Mouse (Mus musculus) forebrain, embryonic 11.5 days (tissue): ENCODE measurements around the gene Lpar4. TPM values are rescaled to one million over a fixed set of nuclear protein-coding genes. Genes with fewer than 3 reads are reported as not detected.

Source experiments
- ATAC-seq: fragments of 200-750 bp; cut with Nextera tagmentation; replicated peaks from 2 replicates; pipeline ENCODE4 v1.8.0; 2017; ENCODE audit warnings: moderate TSS enrichment; ENCODE audit not compliant: low FRiP score
- DNase-seq: peaks from one replicate; pipeline ENCODE4 v3.0.0-alpha.2; 2017; ENCODE audit warnings: low spot score
- H3K27ac ChIP-seq: fragments of 300-500 bp; sonication (generic); 2 replicates; pipeline ENCODE4 v1.5.1; 2014; ENCODE audit warnings: low read depth, low read length
- H3K27me3 ChIP-seq: fragments of 300-500 bp; sonication (generic); 2 replicates; pipeline ENCODE4 v1.6.1; 2014; ENCODE audit warnings: mild to moderate bottlenecking, low read length, mixed read lengths; ENCODE audit not compliant: control insufficient read depth, insufficient read depth
- H3K36me3 ChIP-seq: fragments of 300-500 bp; sonication (generic); 2 replicates; pipeline ENCODE4 v1.6.1; 2014; ENCODE audit warnings: mild to moderate bottlenecking, low read length, moderate library complexity, mixed read lengths; ENCODE audit not compliant: control insufficient read depth, insufficient read depth
- H3K4me1 ChIP-seq: fragments of 300-500 bp; sonication (generic); replicated peaks from 2 replicates; pipeline ENCODE4 v1.6.1; 2014; ENCODE audit warnings: low read length, mixed read lengths; ENCODE audit not compliant: control insufficient read depth, insufficient read depth
- H3K4me2 ChIP-seq: fragments of 300-500 bp; sonication (generic); 2 replicates; pipeline ENCODE4 v1.6.1; 2014; ENCODE audit warnings: low read depth, mild to moderate bottlenecking, low read length, moderate library complexity, mixed read lengths; ENCODE audit not compliant: severe bottlenecking
- H3K4me3 ChIP-seq: fragments of 300-500 bp; sonication (generic); 2 replicates; pipeline ENCODE4 v1.5.1; 2014; ENCODE audit warnings: low read depth, low read length
- H3K9ac ChIP-seq: fragments of 300-500 bp; sonication (generic); 2 replicates; pipeline ENCODE4 v1.6.1; 2014; ENCODE audit warnings: low read length
- H3K9me3 ChIP-seq: fragments of 300-500 bp; sonication (generic); 2 replicates; pipeline ENCODE4 v1.6.1; 2016; ENCODE audit warnings: low read length, mixed read lengths; ENCODE audit not compliant: control insufficient read depth
- WGBS: fragments of 180-500 bp; shearing (Covaris S2); extraction: QIAGEN DNeasy Blood & Tissue Kit; methylation state at CpG from one replicate; pipeline ENCODE4 v1.1.7; 2014; 5-methylcytosine and 5-hydroxymethylcytosine counted together
- polyA plus RNA-seq: library from polyadenylated mRNA; unstranded; fragments of >200 nt; fragmentation: Nextera tagmentation; extraction: Ambion mirVana; gene quantifications from 2 replicates; pipeline ENCODE4 v1.2.1, GENCODE M21; 2014

The Lpar4 gene
- polyA plus RNA-seq, 1 experiment from 2014 or later = 13.3 TPM

- no peak for ATAC-seq
- Histone ChIP-seq H3K4me2 (no peak overlapping the region), H3K9ac (no peak overlapping the region), H3K27me3 (no peaks in the 10 kb centered on the region), H3K4me1 (no peaks in the 10 kb centered on the region), H3K9me3 (no peaks in the 10 kb centered on the region), H3K36me3 (no peaks in the 10 kb centered on the region), H3K4me3 (no peak overlapping the region), H3K27ac (no peak overlapping the region)
- DNase-seq = no peak
- 50% methylated on average over 1 of the region's 1 CpGs for WGBS
Observed at GRCm38 (mm10) chrX:106950558-106950957, 30.1 kb downstream of the Lpar4 start.

- Histone ChIP-seq H3K4me1 (no peaks in the 10 kb centered on the region), H3K27ac (no peak overlapping the region), H3K4me2 (no peak overlapping the region), H3K36me3 (no peaks in the 10 kb centered on the region), H3K9ac (no peak overlapping the region), H3K4me3 (no peak overlapping the region), H3K9me3 (no peaks in the 10 kb centered on the region), H3K27me3 (no peaks in the 10 kb centered on the region)
- WGBS = 11% methylated on average over 2 of the region's 2 CpGs
- DNase-seq (no peak), ATAC-seq (no peak)
Observed at GRCm38 (mm10) chrX:106951016-106951415, 30.6 kb downstream of the Lpar4 start.

- Histone ChIP-seq H3K4me2 (no peak overlapping the region), H3K27ac (no peak overlapping the region), H3K4me3 (no peak overlapping the region), H3K9ac (no peak overlapping the region), H3K27me3 (no peaks in the 10 kb centered on the region), H3K4me1 (no peaks in the 10 kb centered on the region), H3K36me3 (no peaks in the 10 kb centered on the region), H3K9me3 (no peaks in the 10 kb centered on the region)
- WGBS = 71% methylated on average over 1 of the region's 1 CpGs
- DNase-seq (no peak), ATAC-seq (no peak)
Observed at GRCm38 (mm10) chrX:106953840-106954239, 33.4 kb downstream of the Lpar4 start.

- no peak overlapping the region for H3K4me3 ChIP-seq
- H3K9me3 ChIP-seq = no peaks in the 10 kb centered on the region
- ATAC-seq (no peak), DNase-seq (no peak)
- H3K4me1 ChIP-seq = no peaks in the 10 kb centered on the region
- no peak overlapping the region for H3K4me2 ChIP-seq
- H3K9ac ChIP-seq = no peak overlapping the region
- H3K27me3 ChIP-seq = no peaks in the 10 kb centered on the region
- H3K36me3 ChIP-seq = no peaks in the 10 kb centered on the region
- WGBS = 75% methylated on average over 2 of the region's 2 CpGs
- no peak overlapping the region for H3K27ac ChIP-seq
Observed at GRCm38 (mm10) chrX:106962233-106962632, 41.8 kb downstream of the Lpar4 start.

GRCm38 (mm10) chrX:106964326-106964725 lies 43.9 kb downstream of the Lpar4 start:
- Histone ChIP-seq H3K4me1 (no peaks in the 10 kb centered on the region), H3K9ac (no peak overlapping the region), H3K9me3 (no peaks in the 10 kb centered on the region), H3K27ac (no peak overlapping the region), H3K4me3 (no peak overlapping the region), H3K27me3 (no peaks in the 10 kb centered on the region), H3K36me3 (no peaks in the 10 kb centered on the region), H3K4me2 (no peak overlapping the region)
- ATAC-seq (no peak), DNase-seq (no peak)
- WGBS = 69% methylated on average over 2 of the region's 2 CpGs

Other genes starting within 250 kb of the Lpar4 start
- gene Rtl3, start 80.0 kb upstream of the Lpar4 start, polyA plus RNA-seq = 1.0 and 1.1 TPM in 2 replicates
- not detected in 2 replicates for gene P2ry10, start 167.9 kb downstream of the Lpar4 start, polyA plus RNA-seq
- 0.20 and 0.86 TPM in 2 replicates for gene P2ry10b, start 228.3 kb downstream of the Lpar4 start, polyA plus RNA-seq